Mouse (Mus musculus) forebrain, embryonic 14.5 days (tissue): ENCODE data around the gene Mplkip. TPM values are rescaled to one million over a fixed set of nuclear protein-coding genes. Genes with fewer than 3 reads are reported as not detected.

Experiments used
- microRNA counts: library from miRNA; unstranded; fragments of <30 nt; microRNA quantifications from one replicate; lab custom pipeline; 2016
- microRNA-seq: library from miRNA; unstranded; fragments of <30 nt; microRNA quantifications from one replicate; pipeline ENCODE4, GENCODE M21; 2016
- polyA plus RNA-seq: library from polyadenylated mRNA; unstranded; fragments of >200 nt; fragmentation: Nextera tagmentation; extraction: Ambion mirVana; gene quantifications from 2 replicates; pipeline ENCODE4 v1.2.1, GENCODE M21; 2014

Mplkip gene
- polyA plus RNA-seq, 1 experiment from 2014 or later: 60.0 TPM

MicroRNAs encoded within 50 kb of the gene (microRNA counts, 519-probe panel; counts per million panel counts)
- microRNA mmu-miR-466i (lab: Ali Mortazavi, UCI): not detected

Small RNA genes lying within 50 kb of the gene (microRNA-seq; reads per million reads assigned to microRNA genes)
- not detected for gene Mir466i

Other genes with a start within 250 kb of the Mplkip start
- gene Sugct, start 361 bp downstream of the Mplkip start, polyA plus RNA-seq: 1.7 TPM in 2 replicates
- 13.6 and 15.4 TPM in 2 replicates for gene Cdk13, start 109.9 kb downstream of the Mplkip start, polyA plus RNA-seq
- gene Rala, start 249.0 kb downstream of the Mplkip start, polyA plus RNA-seq: 176 and 179 TPM in 2 replicates